Mouse (Mus musculus) thymus, postnatal 36 days (tissue): Measurements from ENCODE around the gene Hprt.
A peak's percentile ranks its signal among the peaks of the same experiment; 100 is the strongest.
"Not testable (repeated sequence)": the region's sequence is repeated elsewhere in the genome, so short reads cannot be mapped to it uniquely, and the experiment has no call there.

Experiments
- DNase-seq, 2 experiments: peaks; one replicate each; pipeline ENCODE4 v3.0.0; 2022; ENCODE audit warnings: mixed read lengths in 2 of 2

Hprt gene

GRCm38 (mm10) chrX:52987905-52988783 is at the start of gene Hprt:
Gene Hprt, plus strand, starts transcription at chrX:52988137.
- DNase-seq = peak; percentile 88 to 89

- no peak for DNase-seq
Observed at GRCm38 (mm10) chrX:52945509-52945908, 42.4 kb upstream of the Hprt start.

- peak in 1 of 2 experiments; percentile 2 for DNase-seq
Observed at GRCm38 (mm10) chrX:52949713-52950112, 38.2 kb upstream of the Hprt start.

- DNase-seq = no peak
Observed at GRCm38 (mm10) chrX:52956942-52957341, 31.0 kb upstream of the Hprt start.

GRCm38 (mm10) chrX:52961559-52962110 is 26.3 kb upstream of the Hprt start:
- DNase-seq = no peak

GRCm38 (mm10) chrX:52965149-52965548 is 22.8 kb upstream of the Hprt start:
- no peak for DNase-seq

GRCm38 (mm10) chrX:52971211-52972006 is 16.5 kb upstream of the Hprt start:
- no peak for DNase-seq

- no peak for DNase-seq
Observed at GRCm38 (mm10) chrX:52972129-52972528, 15.8 kb upstream of the Hprt start.

GRCm38 (mm10) chrX:52972680-52973079 is 15.3 kb upstream of the Hprt start:
- DNase-seq = no peak

- DNase-seq = no peak
Observed at GRCm38 (mm10) chrX:52978576-52978975, 9.4 kb upstream of the Hprt start.

GRCm38 (mm10) chrX:52981378-52981777 is 6.6 kb upstream of the Hprt start:
- DNase-seq = no peak

GRCm38 (mm10) chrX:52994726-52995125 is 6.8 kb downstream of the Hprt start:
- DNase-seq = not testable (repeated sequence)

GRCm38 (mm10) chrX:53004887-53005286 is 16.9 kb downstream of the Hprt start:
- not testable (repeated sequence) for DNase-seq

- DNase-seq = no peak
Observed at GRCm38 (mm10) chrX:53006062-53006461, 18.1 kb downstream of the Hprt start.

- DNase-seq = peak; percentile 2 to 7
Observed at GRCm38 (mm10) chrX:53015549-53015948, 27.6 kb downstream of the Hprt start.

- DNase-seq = no peak
Observed at GRCm38 (mm10) chrX:53023021-53023420, 35.1 kb downstream of the Hprt start.

- peak in 1 of 2 experiments; percentile 14 for DNase-seq
Observed at GRCm38 (mm10) chrX:53024268-53024667, 36.3 kb downstream of the Hprt start.

- no peak for DNase-seq
Observed at GRCm38 (mm10) chrX:53025471-53026223, 37.7 kb downstream of the Hprt start.

GRCm38 (mm10) chrX:53029559-53029958 is 41.6 kb downstream of the Hprt start:
- DNase-seq = peak in 1 of 2 experiments; percentile 14

- no peak for DNase-seq
Observed at GRCm38 (mm10) chrX:53038194-53038593, 50.3 kb downstream of the Hprt start.

- DNase-seq = no peak
Observed at GRCm38 (mm10) chrX:53039651-53040050, 51.7 kb downstream of the Hprt start.

- no peak for DNase-seq
Observed at GRCm38 (mm10) chrX:53040138-53040537, 52.2 kb downstream of the Hprt start.

GRCm38 (mm10) chrX:53041006-53041405 is 53.1 kb downstream of the Hprt start:
- no peak for DNase-seq
